Mouse (Mus musculus): Measurements from ENCODE around the gene Tcerg1l. TPM values are rescaled to one million over a fixed set of nuclear protein-coding genes. Genes with fewer than 3 reads are reported as not detected.

Gene Tcerg1l
- total and polyA plus RNA-seq, 3 experiments = 0.13 to 0.81 (median 0.40) TPM

DNA sequence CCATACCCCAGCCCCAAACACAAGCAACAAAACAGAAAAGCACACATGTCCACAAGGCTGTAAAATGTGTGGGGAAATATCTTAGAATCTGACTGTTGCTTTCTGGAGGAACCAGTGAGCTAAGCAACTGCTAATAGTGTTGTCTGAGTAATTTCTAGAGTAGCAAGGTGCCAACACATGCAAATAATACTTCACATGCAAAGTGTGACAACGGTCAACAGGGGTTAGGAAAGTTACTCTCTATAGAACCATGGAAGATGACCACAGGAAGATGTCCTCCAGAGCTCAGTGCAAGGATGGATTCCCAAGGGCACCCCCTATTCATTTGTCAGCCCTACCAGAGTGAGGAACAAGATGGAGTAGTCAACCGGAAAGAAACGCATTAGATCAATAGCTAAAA, 18.3 kb downstream of the Tcerg1l start:
- peaks cover 19 to 91% of the 10 kb centered on the region in 2 experiments for H3K4me1 ChIP-seq (ENCODE audit: control insufficient read depth in 1 of 2, insufficient read depth in 2 of 2)
- dilution Hi-C loops (cut with MboI; ENCODE audit: extremely low pct_ligation_motif_present, extremely low pct_unique_long_range_greater_than_20kb, low sequenced_read_pairs) = no loop called here
- TF ChIP-seq ETS1 (conservative IDR thresholded peaks at IDR 0.05; ENCODE audit: low read depth, low read length) (peak; percentile 94), BHLHE40 (IDR thresholded peaks at IDR 0.05; ENCODE audit: low read depth, low read length) (peak; percentile 94), TCF12 (IDR thresholded peaks at IDR 0.05; ENCODE audit: low read depth, low read length) (peak; percentile 93), POLR2A (IDR thresholded peaks at IDR 0.05; ENCODE audit: low read depth, low read length) (no peak), USF2 (conservative IDR thresholded peaks at IDR 0.05; ENCODE audit: low read depth, low read length) (no peak), TBP (conservative IDR thresholded peaks at IDR 0.05; ENCODE audit: low read depth, low read length) (0 out of 2 replicates have a peak, but pooled peaks have one; percentile 4), PAX5 (IDR thresholded peaks at IDR 0.05; ENCODE audit: low read length) (no peak), MAX (IDR thresholded peaks at IDR 0.05; ENCODE audit: low read length) (no peak), JUND (conservative IDR thresholded peaks at IDR 0.05; ENCODE audit: low read depth, low read length) (peak; percentile 100), GABPA (IDR thresholded peaks at IDR 0.05; ENCODE audit: insufficient replicate concordance, low read depth, low read length) (no peak), ZKSCAN1 (IDR thresholded peaks at IDR 0.05; ENCODE audit: borderline replicate concordance, low read depth, low read length) (no peak), MEF2A (IDR thresholded peaks at IDR 0.05; ENCODE audit: borderline replicate concordance, low read depth, low read length) (peak; percentile 99), MXI1 (IDR thresholded peaks at IDR 0.05; ENCODE audit: low read depth, low read length) (no peak), RAD21 (IDR thresholded peaks at IDR 0.05; ENCODE audit: low read depth, low read length) (no peak; the same call in none of the 2 replicates), POLR2AphosphoS2 (IDR thresholded peaks at IDR 0.05; ENCODE audit: low read depth, low read length) (no peak), ZNF384 (IDR thresholded peaks at IDR 0.05; ENCODE audit: low read depth, low read length) (no peak; the same call in 1 of the 2 replicates), MAZ (IDR thresholded peaks at IDR 0.05; ENCODE audit: low read depth, low read length) (no peak; the same call in 1 of the 2 replicates), ZC3H11A (IDR thresholded peaks at IDR 0.05; ENCODE audit: low read depth, low read length) (no peak), E2F4 (IDR thresholded peaks at IDR 0.05; ENCODE audit: insufficient replicate concordance, low read depth, low read length) (no peak), SIN3A (IDR thresholded peaks at IDR 0.05; ENCODE audit: low read length) (no peak; the same call in 1 of the 2 replicates), SMC3 (IDR thresholded peaks at IDR 0.05; ENCODE audit: low read depth, low read length) (no peak), MYC (IDR thresholded peaks at IDR 0.05; ENCODE audit: low read depth, low read length) (peak; percentile 78; the same call in 1 of the 2 replicates), ELF1 (IDR thresholded peaks at IDR 0.05; ENCODE audit: low read depth, low read length) (no peak), CHD1 (IDR thresholded peaks at IDR 0.05; ENCODE audit: low read depth, low read length) (no peak), CHD2 (IDR thresholded peaks at IDR 0.05; ENCODE audit: low read length) (peak; percentile 68), KAT2A (IDR thresholded peaks at IDR 0.05; ENCODE audit: insufficient replicate concordance, low read length) (no peak), CTCF (conservative IDR thresholded peaks at IDR 0.05 in 1 of 2, IDR thresholded peaks at IDR 0.05 in 1 of 2; ENCODE audit: low read depth in 2 of 2, low read length in 2 of 2) (no peak), IRF4 (IDR thresholded peaks at IDR 0.05; ENCODE audit: low read depth, low read length) (peak; percentile 100), RCOR1 (conservative IDR thresholded peaks at IDR 0.05; ENCODE audit: low read depth, low read length) (no peak; the same call in 1 of the 2 replicates), EP300 (IDR thresholded peaks at IDR 0.05; ENCODE audit: low read length) (peak; percentile 98), UBTF (IDR thresholded peaks at IDR 0.05; ENCODE audit: low read depth, low read length) (no peak), USF1 (IDR thresholded peaks at IDR 0.05; ENCODE audit: low read depth, low read length) (no peak), HCFC1 (IDR thresholded peaks at IDR 0.05; ENCODE audit: low read depth, low read length) (no peak), ZMIZ1 (IDR thresholded peaks at IDR 0.05; ENCODE audit: low read depth, low read length) (no peak), JUN (IDR thresholded peaks at IDR 0.05; ENCODE audit: insufficient read depth, low read depth, low read length) (peak; percentile 99), MAFK (IDR thresholded peaks at IDR 0.05; ENCODE audit: insufficient replicate concordance, low read length) (peak; percentile 82), NELFE (IDR thresholded peaks at IDR 0.05; ENCODE audit: low read depth, low read length) (no peak), NRF1 (IDR thresholded peaks at IDR 0.05; ENCODE audit: low read depth, low read length) (no peak)

More for the DNA sequence above, 18.3 kb downstream of the Tcerg1l start:
- Histone ChIP-seq H3K79me2 (replicated peaks; ENCODE audit: control insufficient read depth, extremely low read depth, insufficient read depth, poor library complexity, severe bottlenecking) (no peaks in the 10 kb centered on the region), H3K36me3 (replicated peaks in 1 of 2; ENCODE audit: control insufficient read depth in 1 of 2, insufficient read depth in 1 of 2, low read length in 1 of 2) (no peaks in the 10 kb centered on the region), H3K27me3 (replicated peaks) (no peaks in the 10 kb centered on the region), H3K27ac (ENCODE audit: insufficient read depth, low read depth) (peak overlapping the region; percentile 52; the same call in 1 of the 2 replicates), H3K4me2 (ENCODE audit: insufficient read depth, low read depth, poor library complexity, severe bottlenecking) (peak overlapping the region; percentile 64; the same call in 1 of the 2 replicates), H3K9ac (ENCODE audit: insufficient read depth, low read depth) (no peak overlapping the region), H3K9me3 (replicated peaks; ENCODE audit: low read length) (no peaks in the 10 kb centered on the region), H3K4me3 (replicated peaks in 1 of 3; ENCODE audit: low read depth in 2 of 3, low read length in 2 of 3, poor library complexity in 1 of 3) (no peak overlapping the region)
- in situ Hi-C loops (cut with MboI; ENCODE audit: low pct_ligation_motif_present, low pct_unique_long_range_greater_than_20kb, low sequenced_read_pairs) = no loop called here
- DNase-seq (ENCODE audit: extremely low read depth) = peak; percentile 88

Measured in CH12.LX (cell line).